Mouse (Mus musculus): ENCODE measurements around the gene Sf1. TPM values are rescaled to one million over a fixed set of nuclear protein-coding genes. Genes with fewer than 3 reads are reported as not detected.

Sf1 gene
- polyA plus RNA-seq, 2 experiments: 57.4 to 57.9 TPM

- WGBS (ENCODE audit: insufficient replicate concordance): 59% methylated on average over 9 of the region's 9 CpGs
- peaks cover 4% of the 10 kb centered on the region for H3K36me3 ChIP-seq (replicated peaks; ENCODE audit: control insufficient read depth, insufficient read depth, low read depth)
- no peaks in the 10 kb centered on the region for H3K27me3 ChIP-seq (ENCODE audit: control insufficient read depth, insufficient read depth, low read length)
- H3K4me1 ChIP-seq (replicated peaks; ENCODE audit: control insufficient read depth in 2 of 2, insufficient read depth in 2 of 2, low read length in 1 of 2): peaks cover 13 to 24% of the 10 kb centered on the region in 2 experiments
- TF ChIP-seq EP300 (IDR thresholded peaks at IDR 0.05; ENCODE audit: low read depth): no peak
- no peak for TF ChIP-seq CTCF (IDR thresholded peaks at IDR 0.05; ENCODE audit: low read depth)
- peak overlapping the region; percentile 70 for H3K27ac ChIP-seq
- peak overlapping the region; percentile 87 to 92 for H3K4me3 ChIP-seq (ENCODE audit: insufficient read depth in 1 of 2, low read depth in 2 of 2, low read length in 2 of 2)
- DNase-seq (ENCODE audit: low read depth in 3 of 3, low spot score in 3 of 3) (no peak), ATAC-seq (ENCODE audit: insufficient read depth) (no peak)
- H3K9me3 ChIP-seq (ENCODE audit: control insufficient read depth, low read length): no peaks in the 10 kb centered on the region
- peak overlapping the region; percentile 78 for H3K9ac ChIP-seq (replicated peaks)
- H3K4me2 ChIP-seq (ENCODE audit: low read depth): peak overlapping the region; percentile 100
These were observed 29.5 kb upstream of the Sf1 start for GRCm38 (mm10) chr19:6333761-6334595.

GRCm38 (mm10) chr19:6334673-6335457 is 28.6 kb upstream of the Sf1 start, which contains the start of gene Men1:
Gene Men1 (plus strand): TSS chr19:6334979.
- Histone ChIP-seq H3K36me3 (replicated peaks; ENCODE audit: control insufficient read depth, insufficient read depth, low read depth) (peaks cover 6% of the 10 kb centered on the region), H3K9ac (replicated peaks) (peak within 1 kb of the TSS; percentile 78), H3K27me3 (ENCODE audit: control insufficient read depth, insufficient read depth, low read length) (no peaks in the 10 kb centered on the region), H3K9me3 (ENCODE audit: control insufficient read depth, low read length) (no peaks in the 10 kb centered on the region), H3K27ac (peak within 1 kb of the TSS; percentile 70), H3K4me3 (ENCODE audit: insufficient read depth in 1 of 2, low read depth in 2 of 2, low read length in 2 of 2) (peak within 1 kb of the TSS; percentile 87 to 92), H3K4me1 (replicated peaks; ENCODE audit: control insufficient read depth in 2 of 2, insufficient read depth in 2 of 2, low read length in 1 of 2) (peaks cover 13 to 24% of the 10 kb centered on the region in 2 experiments), H3K4me2 (ENCODE audit: low read depth) (peak within 1 kb of the TSS; percentile 100)
- peak; percentile 89 to 93 (median 91) for DNase-seq (ENCODE audit: low read depth in 3 of 3, low spot score in 3 of 3)
- TF ChIP-seq EP300 (IDR thresholded peaks at IDR 0.05; ENCODE audit: low read depth) (no peak), CTCF (IDR thresholded peaks at IDR 0.05; ENCODE audit: low read depth) (peak; percentile 46)
- under 1% methylated on average over 43 of the region's 43 CpGs for WGBS (ENCODE audit: insufficient replicate concordance)
- peak; percentile 87 for ATAC-seq (ENCODE audit: insufficient read depth)

GRCm38 (mm10) chr19:6335458-6335827 is 28.0 kb upstream of the Sf1 start:
- H3K27me3 ChIP-seq (ENCODE audit: control insufficient read depth, insufficient read depth, low read length): no peaks in the 10 kb centered on the region
- peak overlapping the region; percentile 78 for H3K9ac ChIP-seq (replicated peaks)
- TF ChIP-seq EP300 (IDR thresholded peaks at IDR 0.05; ENCODE audit: low read depth) (no peak), CTCF (IDR thresholded peaks at IDR 0.05; ENCODE audit: low read depth) (peak; percentile 35; the same call in 1 of the 2 replicates)
- ATAC-seq (ENCODE audit: insufficient read depth) (peak; percentile 31; the same call in 1 of the 2 replicates), DNase-seq (ENCODE audit: low read depth in 3 of 3, low spot score in 3 of 3) (no peak)
- H3K27ac ChIP-seq: peak overlapping the region; percentile 70
- peak overlapping the region; percentile 100 for H3K4me2 ChIP-seq (ENCODE audit: low read depth)
- H3K4me3 ChIP-seq (ENCODE audit: insufficient read depth in 1 of 2, low read depth in 2 of 2, low read length in 2 of 2): peak overlapping the region; percentile 87 to 92
- H3K9me3 ChIP-seq (ENCODE audit: control insufficient read depth, low read length): no peaks in the 10 kb centered on the region
- peaks cover 6% of the 10 kb centered on the region for H3K36me3 ChIP-seq (replicated peaks; ENCODE audit: control insufficient read depth, insufficient read depth, low read depth)
- H3K4me1 ChIP-seq (replicated peaks; ENCODE audit: control insufficient read depth in 2 of 2, insufficient read depth in 2 of 2, low read length in 1 of 2): peaks cover 18 to 30% of the 10 kb centered on the region in 2 experiments
- under 1% methylated on average over 25 of the region's 25 CpGs for WGBS (ENCODE audit: insufficient replicate concordance)

- Histone ChIP-seq H3K27ac (no peak overlapping the region), H3K9me3 (ENCODE audit: control insufficient read depth, low read length) (no peaks in the 10 kb centered on the region), H3K4me3 (ENCODE audit: insufficient read depth in 1 of 2, low read depth in 2 of 2, low read length in 2 of 2) (no peak overlapping the region), H3K36me3 (replicated peaks; ENCODE audit: control insufficient read depth, insufficient read depth, low read depth) (peaks cover 6% of the 10 kb centered on the region), H3K27me3 (ENCODE audit: control insufficient read depth, insufficient read depth, low read length) (no peaks in the 10 kb centered on the region), H3K4me1 (replicated peaks; ENCODE audit: control insufficient read depth in 2 of 2, insufficient read depth in 2 of 2, low read length in 1 of 2) (peaks cover 21 to 37% of the 10 kb centered on the region in 2 experiments), H3K9ac (replicated peaks) (no peak overlapping the region), H3K4me2 (ENCODE audit: low read depth) (no peak overlapping the region; the same call in 1 of the 2 replicates)
- ATAC-seq (ENCODE audit: insufficient read depth) (no peak), DNase-seq (ENCODE audit: low read depth in 3 of 3, low spot score in 3 of 3) (no peak)
- WGBS (ENCODE audit: insufficient replicate concordance): 86% methylated on average over 10 of the region's 10 CpGs
- TF ChIP-seq CTCF (IDR thresholded peaks at IDR 0.05; ENCODE audit: low read depth) (no peak), EP300 (IDR thresholded peaks at IDR 0.05; ENCODE audit: low read depth) (no peak)
These were observed 26.6 kb upstream of the Sf1 start for GRCm38 (mm10) chr19:6336920-6337319.

GRCm38 (mm10) chr19:6338171-6338570 is 25.3 kb upstream of the Sf1 start:
- no peak overlapping the region for H3K9ac ChIP-seq (replicated peaks)
- no peaks in the 10 kb centered on the region for H3K27me3 ChIP-seq (ENCODE audit: control insufficient read depth, insufficient read depth, low read length)
- WGBS (ENCODE audit: insufficient replicate concordance): 77% methylated on average over 7 of the region's 7 CpGs
- DNase-seq (ENCODE audit: low read depth in 3 of 3, low spot score in 3 of 3): no peak
- ATAC-seq (ENCODE audit: insufficient read depth): no peak
- no peaks in the 10 kb centered on the region for H3K9me3 ChIP-seq (ENCODE audit: control insufficient read depth, low read length)
- H3K36me3 ChIP-seq (replicated peaks; ENCODE audit: control insufficient read depth, insufficient read depth, low read depth): peaks cover 6% of the 10 kb centered on the region
- H3K27ac ChIP-seq: no peak overlapping the region
- no peak overlapping the region for H3K4me2 ChIP-seq (ENCODE audit: low read depth)
- no peak for TF ChIP-seq EP300 (IDR thresholded peaks at IDR 0.05; ENCODE audit: low read depth)
- no peak for TF ChIP-seq CTCF (IDR thresholded peaks at IDR 0.05; ENCODE audit: low read depth)
- peaks cover 21 to 37% of the 10 kb centered on the region in 2 experiments for H3K4me1 ChIP-seq (replicated peaks; ENCODE audit: control insufficient read depth in 2 of 2, insufficient read depth in 2 of 2, low read length in 1 of 2)
- H3K4me3 ChIP-seq (ENCODE audit: insufficient read depth in 1 of 2, low read depth in 2 of 2, low read length in 2 of 2): no peak overlapping the region

All from liver, embryonic 14.5 days (tissue).